Mouse (Mus musculus): Measurements from ENCODE around the gene Tmem167. TPM values are rescaled to one million over a fixed set of nuclear protein-coding genes. Genes with fewer than 3 reads are reported as not detected.

The Tmem167 gene
- 45.9 and 48.7 TPM in 2 replicates for polyA plus RNA-seq (2015; fragmentation: Nextera tagmentation; extraction: Ambion mirVana)

DNA sequence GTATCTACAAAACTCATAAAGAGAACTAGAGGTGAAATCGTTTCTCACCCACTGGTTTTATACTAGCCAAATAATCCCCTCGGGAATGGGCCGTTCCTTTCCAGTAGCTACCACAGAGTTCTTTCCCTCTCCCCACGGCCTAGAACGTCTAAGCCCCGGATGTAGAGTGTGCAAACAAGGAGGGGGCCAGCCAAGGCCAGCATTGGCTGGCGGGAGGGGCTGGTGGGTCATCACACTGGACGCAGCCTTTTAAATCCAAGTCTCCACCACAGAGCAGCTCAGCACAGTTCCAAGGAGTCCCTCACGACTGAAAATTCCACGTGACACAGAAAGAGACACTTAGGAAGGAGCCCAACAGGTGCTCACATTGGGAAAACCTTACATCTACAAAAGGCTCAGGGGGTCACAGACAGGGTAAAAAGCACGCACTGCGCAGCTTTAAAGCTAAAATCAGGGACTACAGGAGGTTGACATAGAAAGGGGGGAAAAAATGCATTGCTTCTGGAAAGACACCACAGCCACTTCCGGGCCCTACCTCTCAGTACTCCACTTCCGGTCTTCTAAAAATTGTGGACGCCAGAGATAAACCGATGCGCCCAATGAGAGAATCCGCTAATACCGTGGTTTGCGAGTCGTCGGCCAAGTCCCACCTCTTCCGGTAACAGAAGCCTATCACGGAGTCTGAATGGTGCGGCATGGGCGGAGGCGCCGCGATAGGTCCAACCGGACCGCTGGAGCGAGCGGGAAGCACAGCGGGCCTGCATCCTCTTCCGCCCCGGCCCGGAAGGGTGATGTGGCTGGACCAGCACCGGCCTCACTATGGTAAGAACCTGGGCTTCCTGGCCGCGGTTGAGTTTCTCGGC lies at the start of gene Tmem167, which contains the start of gene Xrcc4:
Gene Tmem167, plus strand, starts transcription at position 162 of the 863 bp plus-strand sequence.
Gene Xrcc4, minus strand, starts transcription at position 647 of the 863 bp plus-strand sequence.
- DNase-seq (ENCODE audit: low spot score) (peak; percentile 97), ATAC-seq (ENCODE audit: low FRiP score, low TSS enrichment) (peak; percentile 100)
- Histone ChIP-seq H3K27ac (replicated peaks) (peak within 1 kb of the TSS; percentile 89), H3K4me2 (replicated peaks; ENCODE audit: low read depth) (peak within 1 kb of the TSS; percentile 75), H3K4me1 (replicated peaks; ENCODE audit: control insufficient read depth, insufficient read depth) (no peaks in the 10 kb centered on the region), H3K36me3 (ENCODE audit: control insufficient read depth, insufficient read depth, low read length) (no peaks in the 10 kb centered on the region), H3K4me3 (ENCODE audit: low read depth, low read length) (peak within 1 kb of the TSS; percentile 95), H3K27me3 (ENCODE audit: control insufficient read depth, insufficient read depth, low read length) (no peaks in the 10 kb centered on the region), H3K9ac (ENCODE audit: low read length) (peak within 1 kb of the TSS; percentile 90), H3K9me3 (ENCODE audit: control insufficient read depth, low read length) (no peaks in the 10 kb centered on the region)
- no peak for TF ChIP-seq CTCF (IDR thresholded peaks at IDR 0.05; ENCODE audit: low read depth)
- peak; percentile 60 for TF ChIP-seq EP300 (optimal IDR thresholded peaks at IDR 0.05)
- 4% methylated on average over 41 of the region's 41 CpGs for WGBS

DNA sequence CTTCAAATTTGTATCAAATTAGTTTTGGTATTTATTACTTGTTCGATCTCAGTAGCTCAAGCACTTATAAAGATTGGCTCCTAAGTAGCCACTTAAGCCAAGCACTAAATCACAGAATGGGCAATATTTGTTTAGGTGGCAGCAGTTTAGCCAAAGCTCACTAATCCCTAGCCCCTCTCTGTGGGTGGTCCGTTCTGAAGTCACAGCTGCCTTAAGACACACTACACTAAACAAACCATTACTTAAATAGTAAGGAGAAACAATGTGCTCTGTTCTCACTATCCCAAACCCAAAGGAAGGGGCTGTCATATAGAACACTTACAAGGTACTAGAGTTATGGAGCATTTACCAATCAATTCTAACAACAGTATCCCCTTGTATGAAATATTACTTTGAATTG lies 49.3 kb upstream of the Tmem167 start:
- no peak overlapping the region for H3K9ac ChIP-seq (ENCODE audit: low read length)
- ATAC-seq (ENCODE audit: low FRiP score, low TSS enrichment) (no peak), DNase-seq (ENCODE audit: low spot score) (no peak)
- H3K4me2 ChIP-seq (replicated peaks; ENCODE audit: low read depth), result no peak overlapping the region
- H3K9me3 ChIP-seq (ENCODE audit: control insufficient read depth, low read length), result no peaks in the 10 kb centered on the region
- TF ChIP-seq EP300 (optimal IDR thresholded peaks at IDR 0.05) (no peak), CTCF (IDR thresholded peaks at IDR 0.05; ENCODE audit: low read depth) (no peak)
- 27% methylated on average over 2 of the region's 2 CpGs for WGBS
- H3K27me3 ChIP-seq (ENCODE audit: control insufficient read depth, insufficient read depth, low read length), result no peaks in the 10 kb centered on the region
- no peak overlapping the region for H3K4me3 ChIP-seq (ENCODE audit: low read depth, low read length)
- no peaks in the 10 kb centered on the region for H3K36me3 ChIP-seq (ENCODE audit: control insufficient read depth, insufficient read depth, low read length)
- no peak overlapping the region for H3K27ac ChIP-seq (replicated peaks)
- H3K4me1 ChIP-seq (replicated peaks; ENCODE audit: control insufficient read depth, insufficient read depth), result no peaks in the 10 kb centered on the region

DNA sequence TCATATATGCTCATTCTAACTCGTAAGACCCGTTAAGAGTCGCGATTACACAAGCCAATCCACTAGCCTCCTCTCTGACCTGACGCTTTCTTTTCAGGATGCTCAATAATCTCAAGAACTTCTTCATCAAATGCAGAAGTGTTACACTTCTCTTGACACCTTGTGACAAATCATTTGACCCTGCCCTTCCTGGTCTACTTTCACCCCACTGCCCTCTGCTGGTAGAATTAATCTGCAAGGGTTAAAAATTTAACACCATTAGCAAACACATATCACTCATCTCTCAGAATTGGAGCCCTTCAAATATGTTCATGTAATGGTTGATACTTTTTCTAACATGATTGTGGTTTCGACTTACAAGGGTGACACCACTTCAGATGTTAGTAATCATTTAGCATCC lies 37.2 kb upstream of the Tmem167 start:
- H3K9ac ChIP-seq (ENCODE audit: low read length), result no peak overlapping the region
- no peak overlapping the region for H3K27ac ChIP-seq (replicated peaks)
- TF ChIP-seq EP300 (optimal IDR thresholded peaks at IDR 0.05), result no peak
- peak; percentile 53 for TF ChIP-seq CTCF (IDR thresholded peaks at IDR 0.05; ENCODE audit: low read depth)
- DNase-seq (ENCODE audit: low spot score) (no peak), ATAC-seq (ENCODE audit: low FRiP score, low TSS enrichment) (no peak)
- H3K27me3 ChIP-seq (ENCODE audit: control insufficient read depth, insufficient read depth, low read length), result no peaks in the 10 kb centered on the region
- no peak overlapping the region for H3K4me2 ChIP-seq (replicated peaks; ENCODE audit: low read depth)
- no peaks in the 10 kb centered on the region for H3K36me3 ChIP-seq (ENCODE audit: control insufficient read depth, insufficient read depth, low read length)
- H3K4me1 ChIP-seq (replicated peaks; ENCODE audit: control insufficient read depth, insufficient read depth), result no peaks in the 10 kb centered on the region
- H3K4me3 ChIP-seq (ENCODE audit: low read depth, low read length), result no peak overlapping the region
- H3K9me3 ChIP-seq (ENCODE audit: control insufficient read depth, low read length), result no peaks in the 10 kb centered on the region
- WGBS, result 80% methylated on average over 6 of the region's 6 CpGs

DNA sequence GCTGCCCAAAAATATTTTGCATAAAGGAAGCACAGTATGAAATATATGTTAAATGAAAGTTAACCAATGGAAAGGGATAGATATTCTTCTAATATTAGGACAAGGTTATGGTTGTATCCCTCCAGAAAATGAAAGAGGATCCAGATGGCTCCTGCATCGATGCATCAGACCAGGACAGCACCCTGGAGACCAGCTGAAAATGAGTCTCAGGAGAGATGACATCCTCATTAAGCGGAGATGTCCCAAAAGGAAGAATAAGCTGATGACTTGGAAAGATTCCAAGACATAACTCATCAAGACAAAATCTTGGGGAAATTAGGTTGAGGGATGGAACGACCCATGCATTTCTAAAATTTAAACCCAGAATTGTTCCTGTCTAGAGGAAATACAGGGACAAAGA lies 36.5 kb upstream of the Tmem167 start:
- Histone ChIP-seq H3K27me3 (ENCODE audit: control insufficient read depth, insufficient read depth, low read length) (no peaks in the 10 kb centered on the region), H3K36me3 (ENCODE audit: control insufficient read depth, insufficient read depth, low read length) (no peaks in the 10 kb centered on the region), H3K9ac (ENCODE audit: low read length) (no peak overlapping the region), H3K27ac (replicated peaks) (no peak overlapping the region), H3K4me1 (replicated peaks; ENCODE audit: control insufficient read depth, insufficient read depth) (no peaks in the 10 kb centered on the region), H3K9me3 (ENCODE audit: control insufficient read depth, low read length) (no peaks in the 10 kb centered on the region), H3K4me3 (ENCODE audit: low read depth, low read length) (no peak overlapping the region), H3K4me2 (replicated peaks; ENCODE audit: low read depth) (no peak overlapping the region)
- DNase-seq (ENCODE audit: low spot score), result no peak
- no peak for ATAC-seq (ENCODE audit: low FRiP score, low TSS enrichment)
- WGBS, result 75% methylated on average over 3 of the region's 3 CpGs
- no peak for TF ChIP-seq CTCF (IDR thresholded peaks at IDR 0.05; ENCODE audit: low read depth)
- TF ChIP-seq EP300 (optimal IDR thresholded peaks at IDR 0.05), result no peak

DNA sequence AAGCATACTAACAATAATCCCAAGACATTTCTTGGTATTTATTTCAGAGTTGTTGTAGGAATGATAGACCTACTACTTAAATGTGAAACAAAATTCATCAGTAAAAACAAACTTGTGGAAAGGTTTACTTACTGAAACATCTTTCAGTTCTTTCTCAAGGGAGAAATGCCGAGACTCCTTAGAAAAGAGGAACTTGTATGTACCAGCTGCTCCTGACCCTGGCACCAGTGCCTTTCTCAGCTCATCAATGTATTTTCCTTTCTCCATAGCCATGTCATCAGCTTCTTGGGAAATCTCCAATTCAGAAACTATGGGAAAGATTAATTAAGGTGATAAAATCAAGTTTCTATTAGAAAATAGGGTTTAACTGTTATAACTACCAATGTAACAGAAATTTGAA lies 27.0 kb upstream of the Tmem167 start:
- 85% methylated on average over 1 of the region's 1 CpGs for WGBS
- TF ChIP-seq EP300 (optimal IDR thresholded peaks at IDR 0.05), result no peak
- no peak for TF ChIP-seq CTCF (IDR thresholded peaks at IDR 0.05; ENCODE audit: low read depth)
- Histone ChIP-seq H3K4me3 (ENCODE audit: low read depth, low read length) (no peak overlapping the region), H3K9me3 (ENCODE audit: control insufficient read depth, low read length) (no peaks in the 10 kb centered on the region), H3K4me2 (replicated peaks; ENCODE audit: low read depth) (no peak overlapping the region), H3K27me3 (ENCODE audit: control insufficient read depth, insufficient read depth, low read length) (no peaks in the 10 kb centered on the region), H3K36me3 (ENCODE audit: control insufficient read depth, insufficient read depth, low read length) (no peaks in the 10 kb centered on the region), H3K4me1 (replicated peaks; ENCODE audit: control insufficient read depth, insufficient read depth) (no peaks in the 10 kb centered on the region), H3K27ac (replicated peaks) (no peak overlapping the region), H3K9ac (ENCODE audit: low read length) (no peak overlapping the region)
- DNase-seq (ENCODE audit: low spot score), result no peak
- no peak for ATAC-seq (ENCODE audit: low FRiP score, low TSS enrichment)

DNA sequence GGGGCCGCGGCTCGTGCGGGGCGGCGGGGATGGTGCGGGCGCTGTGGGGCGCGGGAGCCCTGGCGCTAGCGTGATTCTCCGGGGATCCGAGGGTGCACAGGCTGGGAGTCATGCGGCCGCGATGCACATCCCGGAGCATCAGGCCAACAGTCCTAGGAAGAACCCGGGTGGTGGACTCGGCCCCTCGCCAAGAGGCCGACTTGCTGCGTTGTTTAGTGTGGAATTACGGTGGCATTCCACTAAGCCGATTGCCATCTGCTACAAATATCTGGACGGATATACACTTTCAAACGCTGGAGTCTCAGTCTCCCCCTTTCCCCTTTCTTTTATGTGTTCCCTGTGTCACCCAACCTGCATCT lies 881 bp downstream of the Tmem167 start:
- ATAC-seq (ENCODE audit: low FRiP score, low TSS enrichment), result peak; percentile 68; the same call in 1 of the 2 replicates

More for the DNA sequence above, 881 bp downstream of the Tmem167 start:
- peak overlapping the region; percentile 89 for H3K27ac ChIP-seq (replicated peaks)
- TF ChIP-seq EP300 (optimal IDR thresholded peaks at IDR 0.05), result no peak
- TF ChIP-seq CTCF (IDR thresholded peaks at IDR 0.05; ENCODE audit: low read depth), result no peak
- no peak for DNase-seq (ENCODE audit: low spot score)
- peak overlapping the region; percentile 75 for H3K4me2 ChIP-seq (replicated peaks; ENCODE audit: low read depth)
- no peaks in the 10 kb centered on the region for H3K9me3 ChIP-seq (ENCODE audit: control insufficient read depth, low read length)
- H3K27me3 ChIP-seq (ENCODE audit: control insufficient read depth, insufficient read depth, low read length), result no peaks in the 10 kb centered on the region
- peak overlapping the region; percentile 95 for H3K4me3 ChIP-seq (ENCODE audit: low read depth, low read length)
- no peaks in the 10 kb centered on the region for H3K36me3 ChIP-seq (ENCODE audit: control insufficient read depth, insufficient read depth, low read length)
- H3K9ac ChIP-seq (ENCODE audit: low read length), result peak overlapping the region; percentile 90
- no peaks in the 10 kb centered on the region for H3K4me1 ChIP-seq (replicated peaks; ENCODE audit: control insufficient read depth, insufficient read depth)
- under 1% methylated on average over 27 of the region's 27 CpGs for WGBS

Measured in stomach, postnatal 0 days (tissue).